Mouse (Mus musculus): Measurements from ENCODE around the gene Tmem35b. TPM values are rescaled to one million over a fixed set of nuclear protein-coding genes. Genes with fewer than 3 reads are reported as not detected.
"Not testable (repeated sequence)": the region's sequence is repeated elsewhere in the genome, so short reads cannot be mapped to it uniquely, and the experiment has no call there.

Tmem35b gene
- polyA plus RNA-seq (2016; fragmentation: Nextera tagmentation; extraction: Ambion mirVana) = 16.8 and 18.0 TPM in 2 replicates

GRCm38 (mm10) chr4:127123391-127123790, at the start of gene Tmem35b:
TSS of gene Tmem35b (plus strand) at chr4:127123691.
- H3K36me3 ChIP-seq = peaks cover 7% of the 10 kb centered on the region
- no peak within 1 kb of the TSS for H3K4me2 ChIP-seq (replicated peaks)
- WGBS = 93% methylated on average over 5 of the region's 5 CpGs
- no peak within 1 kb of the TSS for H3K9ac ChIP-seq (replicated peaks)
- H3K9me3 ChIP-seq = no peaks in the 10 kb centered on the region
- peaks cover 13% of the 10 kb centered on the region; the same call in 1 of the 2 replicates for H3K4me1 ChIP-seq
- no peaks in the 10 kb centered on the region for H3K27me3 ChIP-seq
- ATAC-seq (ENCODE audit: low FRiP score, low read depth) = no peak
- no peak within 1 kb of the TSS for H3K4me3 ChIP-seq
- H3K27ac ChIP-seq (replicated peaks) = no peak within 1 kb of the TSS

- no peak overlapping the region for H3K4me2 ChIP-seq (replicated peaks)
- no peaks in the 10 kb centered on the region for H3K9me3 ChIP-seq
- no peak overlapping the region for H3K9ac ChIP-seq (replicated peaks)
- no peaks in the 10 kb centered on the region for H3K36me3 ChIP-seq
- whole genome bisulfite sequencing = 74% methylated on average over 1 of the region's 1 CpGs
- no peak overlapping the region for H3K4me3 ChIP-seq
- H3K4me1 ChIP-seq = peaks cover 6% of the 10 kb centered on the region
- no peaks in the 10 kb centered on the region for H3K27me3 ChIP-seq
- no peak overlapping the region for H3K27ac ChIP-seq (replicated peaks)
- no peak for ATAC-seq (ENCODE audit: low FRiP score, low read depth)
Observed at GRCm38 (mm10) chr4:127074915-127075314, 48.6 kb upstream of the Tmem35b start.

GRCm38 (mm10) chr4:127076875-127077548, 46.5 kb upstream of the Tmem35b start, which contains the start of gene Zmym6:
TSS of gene Zmym6 (plus strand) at chr4:127077383.
- H3K4me3 ChIP-seq = peak within 1 kb of the TSS; percentile 62
- under 1% methylated on average over 46 of the region's 46 CpGs for WGBS
- H3K9me3 ChIP-seq = no peaks in the 10 kb centered on the region
- peaks cover 6% of the 10 kb centered on the region for H3K4me1 ChIP-seq
- peak within 1 kb of the TSS; percentile 87 for H3K27ac ChIP-seq (replicated peaks)
- ATAC-seq (ENCODE audit: low FRiP score, low read depth) = peak; percentile 97
- peak within 1 kb of the TSS; percentile 66 for H3K4me2 ChIP-seq (replicated peaks)
- H3K9ac ChIP-seq (replicated peaks) = peak within 1 kb of the TSS; percentile 62
- no peaks in the 10 kb centered on the region for H3K27me3 ChIP-seq
- no peaks in the 10 kb centered on the region for H3K36me3 ChIP-seq

- Histone ChIP-seq H3K4me1 (peaks cover 6% of the 10 kb centered on the region), H3K27ac (replicated peaks) (no peak overlapping the region), H3K27me3 (no peaks in the 10 kb centered on the region), H3K36me3 (no peaks in the 10 kb centered on the region), H3K4me3 (no peak overlapping the region), H3K4me2 (replicated peaks) (no peak overlapping the region), H3K9ac (replicated peaks) (no peak overlapping the region), H3K9me3 (no peaks in the 10 kb centered on the region)
- 33% methylated on average over 1 of the region's 1 CpGs for WGBS
- ATAC-seq (ENCODE audit: low FRiP score, low read depth) = no peak
Observed at GRCm38 (mm10) chr4:127080806-127081205, 42.7 kb upstream of the Tmem35b start.

GRCm38 (mm10) chr4:127083131-127083530, 40.4 kb upstream of the Tmem35b start:
- WGBS = 93% methylated on average over 2 of the region's 2 CpGs
- H3K9ac ChIP-seq (replicated peaks) = no peak overlapping the region
- H3K27ac ChIP-seq (replicated peaks) = no peak overlapping the region
- ATAC-seq (ENCODE audit: low FRiP score, low read depth) = no peak
- H3K9me3 ChIP-seq = no peaks in the 10 kb centered on the region
- no peaks in the 10 kb centered on the region for H3K4me1 ChIP-seq
- H3K4me2 ChIP-seq (replicated peaks) = no peak overlapping the region
- H3K36me3 ChIP-seq = peaks cover under 1% of the 10 kb centered on the region
- H3K4me3 ChIP-seq = no peak overlapping the region
- H3K27me3 ChIP-seq = no peaks in the 10 kb centered on the region

GRCm38 (mm10) chr4:127085761-127086160, 37.7 kb upstream of the Tmem35b start:
- 94% methylated on average over 1 of the region's 1 CpGs for WGBS

GRCm38 (mm10) chr4:127091188-127091587, 32.3 kb upstream of the Tmem35b start:
- WGBS = 82% methylated on average over 1 of the region's 1 CpGs
- Histone ChIP-seq H3K4me1 (no peaks in the 10 kb centered on the region), H3K9me3 (no peaks in the 10 kb centered on the region), H3K36me3 (peaks cover 25% of the 10 kb centered on the region), H3K27me3 (no peaks in the 10 kb centered on the region), H3K4me2 (replicated peaks) (no peak overlapping the region), H3K4me3 (no peak overlapping the region), H3K27ac (replicated peaks) (no peak overlapping the region), H3K9ac (replicated peaks) (no peak overlapping the region)
- ATAC-seq (ENCODE audit: low FRiP score, low read depth) = no peak

More at GRCm38 (mm10) chr4:127085761-127086160, 37.7 kb upstream of the Tmem35b start:
- Histone ChIP-seq H3K27me3 (no peaks in the 10 kb centered on the region), H3K9ac (replicated peaks) (no peak overlapping the region), H3K27ac (replicated peaks) (no peak overlapping the region), H3K4me3 (no peak overlapping the region), H3K36me3 (peaks cover 12% of the 10 kb centered on the region), H3K4me2 (replicated peaks) (no peak overlapping the region), H3K9me3 (no peaks in the 10 kb centered on the region), H3K4me1 (no peaks in the 10 kb centered on the region)
- no peak for ATAC-seq (ENCODE audit: low FRiP score, low read depth)

- ATAC-seq (ENCODE audit: low FRiP score, low read depth) = no peak
- Histone ChIP-seq H3K27ac (replicated peaks) (no peak overlapping the region), H3K9me3 (no peaks in the 10 kb centered on the region), H3K27me3 (no peaks in the 10 kb centered on the region), H3K36me3 (peaks cover 14% of the 10 kb centered on the region), H3K9ac (replicated peaks) (no peak overlapping the region), H3K4me3 (no peak overlapping the region), H3K4me2 (replicated peaks) (no peak overlapping the region), H3K4me1 (no peaks in the 10 kb centered on the region)
- WGBS = 94% methylated on average over 4 of the region's 4 CpGs
Observed at GRCm38 (mm10) chr4:127095090-127095489, 28.4 kb upstream of the Tmem35b start.

- not testable (repeated sequence) for H3K9me3 ChIP-seq; H3K9ac ChIP-seq (replicated peaks); H3K4me2 ChIP-seq (replicated peaks); H3K27ac ChIP-seq (replicated peaks); ATAC-seq (ENCODE audit: low FRiP score, low read depth); H3K4me1 ChIP-seq; H3K4me3 ChIP-seq; H3K27me3 ChIP-seq
- peaks cover 17% of the 10 kb centered on the region for H3K36me3 ChIP-seq
- WGBS = 100% methylated on average over 1 of the region's 2 CpGs
Observed at GRCm38 (mm10) chr4:127099552-127099951, 23.9 kb upstream of the Tmem35b start.

- Histone ChIP-seq H3K9ac (replicated peaks) (no peak overlapping the region), H3K27ac (replicated peaks) (no peak overlapping the region), H3K4me2 (replicated peaks) (no peak overlapping the region), H3K9me3 (no peaks in the 10 kb centered on the region), H3K27me3 (no peaks in the 10 kb centered on the region), H3K4me3 (no peak overlapping the region), H3K36me3 (peaks cover 34% of the 10 kb centered on the region), H3K4me1 (no peaks in the 10 kb centered on the region)
- no peak for ATAC-seq (ENCODE audit: low FRiP score, low read depth)
- WGBS = 94% methylated on average over 4 of the region's 4 CpGs
Observed at GRCm38 (mm10) chr4:127107566-127107965, 15.9 kb upstream of the Tmem35b start.

- WGBS = 78% methylated on average over 4 of the region's 4 CpGs
- Histone ChIP-seq H3K4me1 (no peaks in the 10 kb centered on the region), H3K4me3 (no peak overlapping the region), H3K27me3 (no peaks in the 10 kb centered on the region), H3K36me3 (peaks cover 31% of the 10 kb centered on the region), H3K4me2 (replicated peaks) (no peak overlapping the region), H3K9ac (replicated peaks) (no peak overlapping the region), H3K9me3 (no peaks in the 10 kb centered on the region), H3K27ac (replicated peaks) (no peak overlapping the region)
- ATAC-seq (ENCODE audit: low FRiP score, low read depth) = no peak
Observed at GRCm38 (mm10) chr4:127110570-127110969, 12.9 kb upstream of the Tmem35b start.

- WGBS = 85% methylated on average over 1 of the region's 1 CpGs
- Histone ChIP-seq H3K27me3 (no peaks in the 10 kb centered on the region), H3K36me3 (peaks cover 11% of the 10 kb centered on the region), H3K9me3 (no peaks in the 10 kb centered on the region), H3K4me1 (peaks cover 13% of the 10 kb centered on the region; the same call in 1 of the 2 replicates), H3K27ac (replicated peaks) (no peak overlapping the region), H3K4me2 (replicated peaks) (no peak overlapping the region), H3K4me3 (no peak overlapping the region), H3K9ac (replicated peaks) (no peak overlapping the region)
- ATAC-seq (ENCODE audit: low FRiP score, low read depth) = no peak
Observed at GRCm38 (mm10) chr4:127124331-127124730, 840 bp downstream of the Tmem35b start.

Data from midbrain, embryonic 12.5 days (tissue).